Mouse (Mus musculus): ENCODE data around the gene C530008M17Rik. TPM values are rescaled to one million over a fixed set of nuclear protein-coding genes. Genes with fewer than 3 reads are reported as not detected.
A peak's percentile ranks its signal among the peaks of the same experiment; 100 is the strongest.

Gene C530008M17Rik
- polyA plus RNA-seq, 1 experiment = 122 TPM

DNA sequence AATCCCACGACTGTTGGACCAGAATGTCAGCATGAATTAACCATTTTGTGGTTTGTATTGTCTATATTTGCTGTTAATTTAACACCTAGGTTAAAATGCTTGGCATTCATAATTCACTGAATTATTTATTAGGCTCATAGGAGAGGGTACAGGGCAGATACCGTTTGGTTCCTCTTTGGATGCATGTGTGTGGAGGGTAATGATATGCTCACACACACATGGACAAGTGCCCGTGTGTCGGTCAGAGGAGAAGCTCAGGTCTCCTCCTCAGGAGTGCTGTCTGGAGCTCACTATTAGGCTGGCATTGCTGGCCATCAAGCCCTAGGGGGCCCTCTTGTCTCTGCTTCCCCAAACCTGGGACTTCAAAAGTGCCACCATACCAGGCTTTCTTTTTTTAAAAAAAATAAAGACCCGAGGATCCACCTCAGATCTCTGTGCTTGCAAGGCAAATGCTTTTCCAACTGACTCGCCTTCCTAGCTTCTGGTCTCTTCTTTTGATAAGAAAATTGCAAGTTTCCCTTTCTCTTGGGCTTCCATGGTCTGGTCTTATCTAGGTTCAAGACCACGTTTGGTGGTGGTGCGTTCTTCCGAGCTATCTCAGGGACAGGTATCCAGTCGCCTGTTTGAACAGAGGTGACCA, 31.8 kb downstream of the C530008M17Rik start:
- no peak for DNase-seq (ENCODE audit: low read depth)
- TF ChIP-seq POLR2A (IDR thresholded peaks at IDR 0.05; ENCODE audit: borderline replicate concordance, extremely low read depth, insufficient read depth, insufficient read length, poor library complexity, severe bottlenecking) = no peak
- no peak for TF ChIP-seq CTCF (IDR thresholded peaks at IDR 0.05; ENCODE audit: borderline replicate concordance, extremely low read depth, insufficient read depth, insufficient read length)

DNA sequence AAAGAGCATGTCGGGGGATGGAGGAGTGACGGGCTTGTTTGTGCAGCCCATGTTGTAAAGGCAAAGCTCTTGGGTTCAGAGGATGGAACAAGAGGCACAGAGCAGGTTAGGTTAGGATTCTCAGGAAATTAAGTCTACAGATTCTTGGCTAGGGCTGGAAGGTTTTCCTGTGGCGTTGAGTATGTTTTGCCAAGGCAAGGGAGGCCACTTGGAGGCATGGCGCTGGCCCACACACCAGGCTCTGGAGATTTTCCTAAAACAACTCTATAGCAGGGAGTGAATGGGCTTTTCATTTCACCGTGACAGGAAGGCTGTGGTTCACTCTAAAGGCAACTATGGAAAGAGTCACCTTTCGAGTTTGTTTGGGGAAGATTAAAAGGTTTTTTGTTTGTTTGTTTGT, 32.3 kb downstream of the C530008M17Rik start:
- TF ChIP-seq CTCF (IDR thresholded peaks at IDR 0.05; ENCODE audit: borderline replicate concordance, extremely low read depth, insufficient read depth, insufficient read length) = no peak
- no peak for TF ChIP-seq POLR2A (IDR thresholded peaks at IDR 0.05; ENCODE audit: borderline replicate concordance, extremely low read depth, insufficient read depth, insufficient read length, poor library complexity, severe bottlenecking)
- no peak for DNase-seq (ENCODE audit: low read depth)

DNA sequence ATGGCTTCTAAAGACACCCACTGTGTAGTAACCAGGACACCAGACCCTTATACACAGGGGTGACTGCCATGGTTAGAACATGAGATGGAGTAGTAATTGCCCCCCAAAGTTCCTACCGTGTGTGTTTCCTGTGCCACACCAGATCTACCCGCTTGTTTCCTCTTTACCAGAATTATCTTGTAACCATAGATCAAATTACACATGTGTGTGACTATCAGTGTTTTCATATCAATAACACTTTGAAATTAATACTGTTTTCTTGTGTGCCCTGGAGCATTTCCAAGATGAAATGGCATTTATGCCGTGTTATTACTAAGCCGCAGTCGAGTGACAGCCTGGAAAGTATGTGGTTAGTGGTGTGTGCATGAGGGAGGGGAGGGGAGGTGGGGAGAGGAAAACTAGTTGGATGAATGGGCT, 33.9 kb downstream of the C530008M17Rik start:
- DNase-seq (ENCODE audit: low read depth) = no peak
- no peak for TF ChIP-seq POLR2A (IDR thresholded peaks at IDR 0.05; ENCODE audit: borderline replicate concordance, extremely low read depth, insufficient read depth, insufficient read length, poor library complexity, severe bottlenecking)
- no peak for TF ChIP-seq CTCF (IDR thresholded peaks at IDR 0.05; ENCODE audit: borderline replicate concordance, extremely low read depth, insufficient read depth, insufficient read length)

DNA sequence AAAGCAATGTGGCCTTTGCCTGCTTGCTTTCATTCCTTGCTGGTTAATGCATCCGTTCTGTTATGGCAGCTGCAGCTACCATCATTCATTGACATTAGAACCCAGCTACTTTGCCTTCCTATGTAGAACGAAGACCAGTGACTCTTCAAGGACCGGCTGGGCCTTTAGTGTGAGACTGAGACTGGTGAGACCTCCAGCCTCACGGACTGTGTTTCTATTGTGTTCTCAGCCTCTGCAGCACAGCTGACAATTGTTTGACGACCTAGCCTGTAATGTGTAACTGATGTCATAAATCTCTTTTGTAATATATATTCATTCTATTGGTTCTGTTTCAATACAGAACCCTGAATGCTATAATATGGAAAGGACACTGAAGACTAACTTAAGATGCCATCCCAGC, 34.9 kb downstream of the C530008M17Rik start:
- TF ChIP-seq CTCF (IDR thresholded peaks at IDR 0.05; ENCODE audit: borderline replicate concordance, extremely low read depth, insufficient read depth, insufficient read length) = no peak
- no peak for TF ChIP-seq POLR2A (IDR thresholded peaks at IDR 0.05; ENCODE audit: borderline replicate concordance, extremely low read depth, insufficient read depth, insufficient read length, poor library complexity, severe bottlenecking)
- DNase-seq (ENCODE audit: low read depth) = no peak

DNA sequence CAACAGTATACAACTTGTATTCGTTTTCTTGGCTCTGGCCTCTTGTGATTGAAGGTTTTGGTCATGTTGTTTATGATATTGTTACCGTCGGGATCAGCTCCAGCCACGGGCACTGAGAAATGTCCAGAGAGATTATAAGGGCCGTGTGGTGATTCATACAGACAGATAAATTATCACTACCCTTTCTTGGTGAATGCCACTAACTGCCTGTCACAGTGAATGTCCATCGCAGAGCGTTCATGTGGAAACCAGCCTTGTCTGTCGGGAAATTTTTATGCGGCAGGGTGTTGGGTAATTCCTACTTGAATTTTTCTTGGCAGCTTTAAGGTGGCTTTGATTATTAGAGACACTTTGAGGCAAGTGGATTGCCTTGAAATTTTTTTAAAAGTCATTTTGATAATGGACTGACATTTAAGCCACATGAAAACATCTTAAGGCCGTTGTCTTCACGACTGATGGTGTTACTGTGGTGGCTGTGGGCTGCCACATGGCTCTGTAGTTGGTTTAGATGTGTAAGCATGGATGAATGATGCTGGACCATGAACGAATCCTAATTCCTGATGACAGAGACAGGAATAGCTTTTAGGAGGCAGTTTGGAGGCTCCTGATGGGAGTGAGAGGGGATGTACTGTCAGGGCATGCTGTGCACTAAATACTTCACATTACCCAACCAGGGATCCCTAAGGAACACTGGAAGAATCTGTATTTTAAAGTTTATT, 35.6 kb downstream of the C530008M17Rik start:
- DNase-seq (ENCODE audit: low read depth) = no peak
- TF ChIP-seq CTCF (IDR thresholded peaks at IDR 0.05; ENCODE audit: borderline replicate concordance, extremely low read depth, insufficient read depth, insufficient read length) (no peak), POLR2A (IDR thresholded peaks at IDR 0.05; ENCODE audit: borderline replicate concordance, extremely low read depth, insufficient read depth, insufficient read length, poor library complexity, severe bottlenecking) (no peak)

DNA sequence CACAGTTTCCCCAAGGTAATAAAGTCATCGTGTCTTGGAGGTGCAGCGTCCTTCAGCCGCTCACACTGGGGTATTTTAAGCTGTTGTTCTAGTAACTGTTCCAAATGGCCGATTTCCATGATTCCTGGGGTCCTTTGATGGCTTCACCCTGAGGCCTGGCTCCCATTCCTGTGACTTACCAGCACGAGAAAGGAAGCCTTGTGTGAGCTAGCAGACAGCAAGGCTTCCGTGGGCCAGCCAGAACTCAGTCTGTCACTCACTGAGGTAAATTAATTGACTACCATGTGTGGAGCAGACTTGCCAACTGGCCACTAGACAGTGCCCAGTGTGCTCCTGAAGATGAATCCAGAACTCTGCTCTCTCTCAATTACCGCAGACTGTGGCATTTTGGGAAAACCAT, 41.2 kb downstream of the C530008M17Rik start:
- no peak for TF ChIP-seq CTCF (IDR thresholded peaks at IDR 0.05; ENCODE audit: borderline replicate concordance, extremely low read depth, insufficient read depth, insufficient read length)
- TF ChIP-seq POLR2A (IDR thresholded peaks at IDR 0.05; ENCODE audit: borderline replicate concordance, extremely low read depth, insufficient read depth, insufficient read length, poor library complexity, severe bottlenecking) = no peak
- DNase-seq (ENCODE audit: low read depth) = peak; percentile 74

DNA sequence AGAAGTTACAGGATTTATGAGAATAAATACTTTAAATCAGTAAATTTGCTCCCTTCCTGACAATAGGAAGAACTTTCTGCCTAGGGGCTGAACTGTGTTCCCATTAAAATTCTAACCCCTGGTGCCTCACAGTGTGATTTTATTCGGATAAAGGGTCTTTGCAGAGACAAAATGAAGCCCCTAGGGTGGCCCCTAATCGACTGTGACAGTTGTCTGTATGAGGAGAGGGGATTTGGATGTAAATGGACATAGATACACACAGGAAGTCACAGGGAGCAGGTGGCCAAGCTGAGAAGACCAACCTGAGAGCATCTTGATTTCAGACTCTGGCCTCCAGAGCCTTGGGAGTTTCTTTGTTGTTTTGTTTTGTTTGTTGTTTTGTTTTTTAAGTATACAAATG, 41.9 kb downstream of the C530008M17Rik start:
- peak; percentile 41 for DNase-seq (ENCODE audit: low read depth)
- no peak for TF ChIP-seq CTCF (IDR thresholded peaks at IDR 0.05; ENCODE audit: borderline replicate concordance, extremely low read depth, insufficient read depth, insufficient read length)
- TF ChIP-seq POLR2A (IDR thresholded peaks at IDR 0.05; ENCODE audit: borderline replicate concordance, extremely low read depth, insufficient read depth, insufficient read length, poor library complexity, severe bottlenecking) = no peak

DNA sequence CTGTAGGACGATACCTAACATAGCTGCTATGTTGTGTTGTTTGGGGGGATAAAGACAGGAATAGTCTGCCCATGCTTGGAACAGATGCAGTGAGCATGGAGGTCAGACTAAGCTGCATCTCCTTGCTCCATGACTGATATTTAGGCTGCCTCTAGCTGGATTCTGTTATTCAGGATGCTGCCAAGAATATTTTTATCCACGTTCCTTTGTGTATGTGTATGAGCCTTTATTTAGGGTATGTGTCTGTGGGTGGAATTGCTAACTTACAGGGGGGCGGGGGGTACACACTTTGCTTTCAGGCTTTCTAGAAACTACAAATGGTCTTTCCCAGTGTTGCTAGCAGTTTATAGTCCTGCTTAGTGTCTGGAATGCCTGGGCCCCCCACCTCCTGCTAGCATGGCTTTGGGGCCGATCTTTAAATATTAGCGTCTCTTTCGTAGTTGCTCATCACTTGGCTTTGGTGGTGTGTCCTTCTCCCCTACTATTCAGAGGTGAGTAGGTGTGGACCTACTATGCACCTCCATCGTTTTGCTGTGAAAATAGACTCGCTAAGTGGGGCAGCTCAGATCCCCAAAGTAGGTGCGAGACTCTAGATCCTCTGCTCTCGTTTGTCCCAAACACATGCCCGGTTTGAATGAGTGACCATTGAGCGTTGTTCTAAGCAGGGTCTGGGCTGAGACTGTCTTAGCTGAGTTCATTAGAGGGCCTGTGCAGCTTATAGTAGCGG, 45.0 kb downstream of the C530008M17Rik start:
- TF ChIP-seq POLR2A (IDR thresholded peaks at IDR 0.05; ENCODE audit: borderline replicate concordance, extremely low read depth, insufficient read depth, insufficient read length, poor library complexity, severe bottlenecking) = no peak
- TF ChIP-seq CTCF (IDR thresholded peaks at IDR 0.05; ENCODE audit: borderline replicate concordance, extremely low read depth, insufficient read depth, insufficient read length) = no peak
- no peak for DNase-seq (ENCODE audit: low read depth)

DNA sequence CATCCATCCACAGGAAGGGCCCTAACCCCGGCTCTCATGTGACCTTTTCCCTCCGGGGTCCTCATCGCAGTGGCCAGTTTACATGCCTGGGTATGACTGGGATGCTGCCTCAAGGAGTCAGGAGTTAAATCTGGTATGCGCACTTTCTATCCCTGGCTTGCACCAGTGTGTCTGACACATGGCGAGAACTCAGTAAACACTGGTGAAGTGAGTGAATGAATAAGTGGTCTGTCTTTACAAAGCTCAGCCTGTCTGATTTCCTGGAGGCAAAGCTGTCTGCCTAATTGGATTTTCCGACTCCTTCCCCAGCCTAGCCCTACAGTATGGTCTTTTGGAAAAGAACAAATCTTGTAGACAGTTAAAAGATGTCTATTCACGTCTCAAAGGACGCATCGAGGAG, 45.8 kb downstream of the C530008M17Rik start:
- DNase-seq (ENCODE audit: low read depth) = peak; percentile 77
- TF ChIP-seq CTCF (IDR thresholded peaks at IDR 0.05; ENCODE audit: borderline replicate concordance, extremely low read depth, insufficient read depth, insufficient read length) = no peak
- TF ChIP-seq POLR2A (IDR thresholded peaks at IDR 0.05; ENCODE audit: borderline replicate concordance, extremely low read depth, insufficient read depth, insufficient read length, poor library complexity, severe bottlenecking) = no peak

DNA sequence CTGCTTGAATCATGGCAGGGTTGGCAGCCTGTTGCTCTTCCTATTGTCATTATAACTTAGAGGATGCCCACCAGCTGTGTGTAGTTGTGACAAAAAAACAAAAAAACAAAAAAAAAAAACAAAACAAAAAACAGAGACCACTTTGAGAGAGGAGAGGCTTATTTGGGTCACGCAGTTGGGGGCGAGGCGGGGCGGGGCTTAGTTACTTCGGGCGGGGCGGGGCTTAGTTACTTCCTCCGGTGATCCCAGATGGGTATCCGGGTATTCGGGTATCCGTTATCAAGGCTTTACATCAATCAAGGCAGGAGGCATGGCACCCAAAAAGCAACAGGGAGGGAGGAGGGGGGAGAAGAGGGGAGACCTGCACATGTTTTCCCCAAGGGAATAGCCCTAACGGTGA, 46.3 kb downstream of the C530008M17Rik start:
- TF ChIP-seq POLR2A (IDR thresholded peaks at IDR 0.05; ENCODE audit: borderline replicate concordance, extremely low read depth, insufficient read depth, insufficient read length, poor library complexity, severe bottlenecking) (no peak), CTCF (IDR thresholded peaks at IDR 0.05; ENCODE audit: borderline replicate concordance, extremely low read depth, insufficient read depth, insufficient read length) (no peak)
- no peak for DNase-seq (ENCODE audit: low read depth)
